Mouse (Mus musculus): ENCODE measurements at regions not wholly inside any gene's neighbourhood (a gene's known extent, or its start where the extent isn't known, plus 50 kb on each side); places are given as distances from the start of the nearest gene placed in this dataset.
"Not testable (repeated sequence)": the region's sequence is repeated elsewhere in the genome, so short reads cannot be mapped to it uniquely, and the experiment has no call there.

- ATAC-seq (replicated peaks; ENCODE audit: low FRiP score, low TSS enrichment, low read depth) (no peak), DNase-seq (ENCODE audit: low spot score) (no peak)
- H3K27me3 ChIP-seq (replicated peaks; ENCODE audit: control insufficient read depth, insufficient read depth, low read length), result no peaks in the 10 kb centered on the region
- no peaks in the 10 kb centered on the region for H3K36me3 ChIP-seq (ENCODE audit: control insufficient read depth, insufficient read depth, low read length)
- no peaks in the 10 kb centered on the region for H3K9me3 ChIP-seq (ENCODE audit: control insufficient read depth, low read length)
- H3K27ac ChIP-seq (ENCODE audit: low read depth), result no peak overlapping the region
- no peak overlapping the region for H3K9ac ChIP-seq (ENCODE audit: low read length)
- WGBS, result 97% methylated on average over 6 of the region's 6 CpGs
- no peak overlapping the region for H3K4me3 ChIP-seq (ENCODE audit: low read depth, low read length)
- H3K4me1 ChIP-seq (replicated peaks; ENCODE audit: control insufficient read depth, insufficient read depth, low read length), result no peaks in the 10 kb centered on the region
- no peak overlapping the region for H3K4me2 ChIP-seq (ENCODE audit: low read length)
Measured at GRCm38 (mm10) chr10:104686669-104687068, 492.8 kb downstream of the Gm4340 start.

- H3K27ac ChIP-seq (ENCODE audit: low read depth), result no peak overlapping the region
- ATAC-seq (replicated peaks; ENCODE audit: low FRiP score, low TSS enrichment, low read depth) (no peak), DNase-seq (ENCODE audit: low spot score) (no peak)
- no peaks in the 10 kb centered on the region for H3K9me3 ChIP-seq (ENCODE audit: control insufficient read depth, low read length)
- no peak overlapping the region for H3K4me2 ChIP-seq (ENCODE audit: low read length)
- no peaks in the 10 kb centered on the region for H3K36me3 ChIP-seq (ENCODE audit: control insufficient read depth, insufficient read depth, low read length)
- no peak overlapping the region for H3K4me3 ChIP-seq (ENCODE audit: low read depth, low read length)
- no peaks in the 10 kb centered on the region for H3K4me1 ChIP-seq (replicated peaks; ENCODE audit: control insufficient read depth, insufficient read depth, low read length)
- WGBS, result 83% methylated on average over 3 of the region's 3 CpGs
- no peaks in the 10 kb centered on the region for H3K27me3 ChIP-seq (replicated peaks; ENCODE audit: control insufficient read depth, insufficient read depth, low read length)
- no peak overlapping the region for H3K9ac ChIP-seq (ENCODE audit: low read length)
Measured at GRCm38 (mm10) chr10:104694974-104695373, 501.1 kb downstream of the Gm4340 start.

GRCm38 (mm10) chr10:104708926-104709325 lies 515.1 kb downstream of the Gm4340 start:
- ATAC-seq (replicated peaks; ENCODE audit: low FRiP score, low TSS enrichment, low read depth) (no peak), DNase-seq (ENCODE audit: low spot score) (no peak)
- Histone ChIP-seq H3K36me3 (ENCODE audit: control insufficient read depth, insufficient read depth, low read length) (no peaks in the 10 kb centered on the region), H3K4me1 (replicated peaks; ENCODE audit: control insufficient read depth, insufficient read depth, low read length) (no peaks in the 10 kb centered on the region), H3K27me3 (replicated peaks; ENCODE audit: control insufficient read depth, insufficient read depth, low read length) (no peaks in the 10 kb centered on the region), H3K27ac (ENCODE audit: low read depth) (no peak overlapping the region), H3K9me3 (ENCODE audit: control insufficient read depth, low read length) (no peaks in the 10 kb centered on the region), H3K4me3 (ENCODE audit: low read depth, low read length) (no peak overlapping the region), H3K9ac (ENCODE audit: low read length) (no peak overlapping the region), H3K4me2 (ENCODE audit: low read length) (no peak overlapping the region)

GRCm38 (mm10) chr10:104713281-104713915 lies 519.6 kb downstream of the Gm4340 start:
- not testable (repeated sequence) for H3K9ac ChIP-seq (ENCODE audit: low read length); H3K9me3 ChIP-seq (ENCODE audit: control insufficient read depth, low read length); ATAC-seq (replicated peaks; ENCODE audit: low FRiP score, low TSS enrichment, low read depth); H3K36me3 ChIP-seq (ENCODE audit: control insufficient read depth, insufficient read depth, low read length); H3K27ac ChIP-seq (ENCODE audit: low read depth); H3K4me1 ChIP-seq (replicated peaks; ENCODE audit: control insufficient read depth, insufficient read depth, low read length); H3K27me3 ChIP-seq (replicated peaks; ENCODE audit: control insufficient read depth, insufficient read depth, low read length); H3K4me2 ChIP-seq (ENCODE audit: low read length); H3K4me3 ChIP-seq (ENCODE audit: low read depth, low read length); DNase-seq (ENCODE audit: low spot score)
- 79% methylated on average over 5 of the region's 5 CpGs for WGBS
